Mouse (Mus musculus) embryonic fibroblast, embryonic 13.5 days (primary cell): Measurements from ENCODE around the gene Macrod2. TPM values are rescaled to one million over a fixed set of nuclear protein-coding genes. Genes with fewer than 3 reads are reported as not detected.

Experiments used
- H3K27ac ChIP-seq: 2 replicates; pipeline ENCODE4 v1.5.1; 2012; ENCODE audit warnings: low read length, control low read depth, inconsistent platforms; ENCODE audit not compliant: insufficient read depth
- H3K4me1 ChIP-seq: 2 replicates; pipeline ENCODE4 v1.6.1; 2011; ENCODE audit warnings: low read length; ENCODE audit not compliant: control insufficient read depth, insufficient read depth
- H3K4me3 ChIP-seq: 2 replicates; pipeline ENCODE4 v1.5.1; 2011; ENCODE audit warnings: mild to moderate bottlenecking, control low read depth, low read length; ENCODE audit not compliant: insufficient read depth
- CTCF ChIP-seq: IDR thresholded peaks from 2 replicates; pipeline ENCODE4 v1.5.1; 2011; ENCODE audit warnings: mild to moderate bottlenecking, control low read depth, low read length, moderate library complexity, borderline replicate concordance; ENCODE audit not compliant: insufficient read depth
- POLR2A ChIP-seq: IDR thresholded peaks from 2 replicates; pipeline ENCODE4 v1.6.1; 2011; ENCODE audit warnings: low read depth, mild to moderate bottlenecking, control low read depth, low read length, moderate library complexity
- polyA plus RNA-seq: library from polyadenylated mRNA; stranded (reverse); fragments of >200 nt; gene quantifications from 2 replicates; pipeline ENCODE4 v1.2.4, GENCODE M21; 2011; ENCODE audit warnings: low read depth; ENCODE audit not compliant: missing spikeins, insufficient read length

Macrod2 gene
- polyA plus RNA-seq, 1 experiment: 8.6 TPM

GRCm38 (mm10) chr2:141878473-141878872 is 1483.4 kb downstream of the Macrod2 start:
- Histone ChIP-seq H3K4me3 (no peak overlapping the region), H3K4me1 (no peaks in the 10 kb centered on the region), H3K27ac (no peak overlapping the region)
- no peak for TF ChIP-seq POLR2A
- TF ChIP-seq CTCF: no peak

DNA sequence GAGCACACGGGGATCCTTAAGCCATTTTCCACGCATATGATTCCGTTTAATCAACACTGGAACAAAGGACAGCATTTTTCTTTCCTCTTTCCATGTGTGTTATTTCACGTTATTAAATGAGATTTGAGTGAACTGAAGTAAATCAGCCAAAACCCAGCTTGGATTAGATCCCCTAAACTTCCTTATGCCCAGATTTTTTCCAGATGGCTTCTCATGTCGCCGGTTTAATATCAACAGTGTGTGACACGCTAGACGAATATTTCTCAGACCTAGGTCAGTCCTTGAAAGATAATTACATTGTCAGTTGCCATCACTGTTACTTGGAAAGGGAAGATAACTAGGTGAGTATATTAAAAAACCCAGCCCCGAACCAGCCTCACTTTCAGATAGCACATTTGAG is 1484.6 kb downstream of the Macrod2 start:
- H3K4me3 ChIP-seq: no peak overlapping the region
- TF ChIP-seq CTCF (no peak), POLR2A (no peak)
- H3K4me1 ChIP-seq: no peaks in the 10 kb centered on the region
- H3K27ac ChIP-seq: no peak overlapping the region

DNA sequence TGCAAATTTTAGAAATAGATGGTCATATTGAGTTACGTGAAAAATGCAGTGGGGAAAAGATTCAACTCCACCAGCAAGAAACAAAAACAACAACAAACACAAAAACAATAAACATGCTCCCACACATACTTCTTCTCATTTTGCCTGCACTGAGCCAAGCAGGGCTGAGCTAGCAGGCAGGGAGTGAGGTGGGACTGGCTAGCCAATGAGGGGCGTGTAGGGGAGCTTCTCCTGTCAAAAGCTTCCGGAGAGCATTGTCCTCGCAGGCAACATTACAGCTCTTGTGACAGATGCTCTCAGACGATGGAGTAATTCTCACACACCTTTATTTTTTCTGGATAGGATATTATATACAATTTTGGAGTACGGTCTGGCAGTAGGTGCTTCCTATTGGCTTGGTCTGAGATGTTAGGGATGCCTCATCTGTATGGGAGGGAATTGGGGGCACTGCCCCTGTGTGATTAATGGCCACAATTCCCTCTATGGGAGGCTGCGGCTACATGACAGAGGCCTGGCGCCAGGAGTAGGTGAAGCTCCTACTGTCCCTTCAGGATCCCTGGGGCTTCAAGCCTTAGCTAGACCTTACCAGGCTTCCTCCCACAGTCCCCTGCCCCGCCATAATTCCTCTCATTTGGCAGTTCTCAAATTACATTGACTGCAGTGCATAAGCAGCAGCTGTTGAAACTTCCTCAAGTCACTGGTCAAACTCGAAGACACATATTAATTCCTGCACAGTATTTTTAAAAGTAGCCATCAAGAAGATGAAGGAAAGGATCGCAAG is 1491.8 kb downstream of the Macrod2 start:
- no peak overlapping the region for H3K27ac ChIP-seq
- no peak for TF ChIP-seq POLR2A
- no peak for TF ChIP-seq CTCF
- H3K4me3 ChIP-seq: no peak overlapping the region
- H3K4me1 ChIP-seq: no peaks in the 10 kb centered on the region

DNA sequence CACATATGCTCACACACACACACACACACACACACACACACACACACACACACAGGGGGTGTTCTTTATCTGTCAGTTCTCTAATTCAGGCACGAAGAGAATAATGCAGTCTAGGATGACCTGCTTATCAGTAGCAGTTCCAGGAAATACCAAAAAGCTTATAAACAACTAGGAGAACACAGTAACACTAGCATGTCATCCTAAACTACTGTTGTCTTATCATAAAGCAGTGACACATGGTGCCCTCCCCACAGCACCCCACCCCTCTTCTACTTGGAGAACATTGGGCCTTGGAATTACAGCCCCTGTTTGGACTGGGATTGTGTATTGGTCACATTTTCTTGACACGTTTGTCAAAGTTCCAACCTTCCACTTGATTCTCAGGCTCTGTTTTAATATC is 1494.4 kb downstream of the Macrod2 start:
- Histone ChIP-seq H3K4me1 (no peaks in the 10 kb centered on the region), H3K4me3 (no peak overlapping the region), H3K27ac (no peak overlapping the region)
- TF ChIP-seq POLR2A (no peak), CTCF (no peak)

DNA sequence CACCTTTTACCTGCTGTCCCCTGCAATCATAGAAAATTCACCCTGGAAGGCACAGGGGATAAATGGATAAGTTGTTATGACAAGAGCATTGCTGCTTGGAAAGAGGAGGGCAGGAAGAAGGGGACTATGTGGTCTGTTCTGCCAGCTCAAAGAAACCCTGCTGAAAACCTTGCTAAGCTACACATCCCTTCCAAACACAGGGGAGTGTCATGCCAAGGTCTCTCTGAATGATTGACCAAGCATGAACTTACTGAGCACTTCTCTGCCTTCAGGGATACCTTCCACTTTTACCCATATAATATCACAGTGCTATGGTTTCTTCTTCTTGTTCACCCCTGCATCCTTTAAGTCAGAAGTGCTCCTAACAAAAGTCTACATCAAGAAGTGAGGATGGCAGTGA is 1502.8 kb downstream of the Macrod2 start:
- no peaks in the 10 kb centered on the region for H3K4me1 ChIP-seq
- H3K4me3 ChIP-seq: no peak overlapping the region
- TF ChIP-seq CTCF (no peak), POLR2A (no peak)
- H3K27ac ChIP-seq: no peak overlapping the region

DNA sequence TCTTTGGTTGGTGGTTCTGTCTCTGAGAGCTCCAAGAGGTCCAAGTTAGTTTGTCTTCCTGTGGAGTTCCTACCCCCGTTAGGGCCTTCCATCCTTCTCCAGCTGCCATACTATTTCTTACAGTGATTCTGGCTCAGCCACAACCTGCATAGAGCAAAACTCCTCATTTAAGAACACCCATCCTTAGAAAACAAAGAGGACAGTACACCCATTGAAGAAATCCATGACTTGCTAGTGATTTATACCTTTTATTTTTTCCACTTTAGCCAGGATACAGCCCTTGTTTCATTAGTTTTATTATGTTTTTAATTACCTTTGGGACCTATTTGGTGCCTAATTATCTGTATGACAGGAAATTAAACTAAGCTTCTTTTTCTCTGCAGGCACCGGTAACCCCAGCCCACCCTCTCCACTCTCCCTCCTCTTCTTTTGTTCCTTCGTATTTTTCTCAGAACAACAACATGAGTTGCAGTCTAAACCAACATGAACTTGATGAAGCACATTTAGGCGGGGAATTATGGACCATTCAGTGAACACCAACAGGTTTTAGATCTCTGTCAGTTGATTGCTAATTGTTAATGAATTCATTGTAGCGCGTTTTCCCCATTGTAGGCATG is 1516.8 kb downstream of the Macrod2 start:
- H3K27ac ChIP-seq: no peak overlapping the region
- TF ChIP-seq CTCF (no peak), POLR2A (no peak)
- H3K4me3 ChIP-seq: no peak overlapping the region
- no peaks in the 10 kb centered on the region for H3K4me1 ChIP-seq

- no peaks in the 10 kb centered on the region for H3K4me1 ChIP-seq
- no peak overlapping the region for H3K27ac ChIP-seq
- TF ChIP-seq CTCF: no peak
- H3K4me3 ChIP-seq: no peak overlapping the region
These were observed 1518.4 kb downstream of the Macrod2 start for GRCm38 (mm10) chr2:141913486-141913885.

DNA sequence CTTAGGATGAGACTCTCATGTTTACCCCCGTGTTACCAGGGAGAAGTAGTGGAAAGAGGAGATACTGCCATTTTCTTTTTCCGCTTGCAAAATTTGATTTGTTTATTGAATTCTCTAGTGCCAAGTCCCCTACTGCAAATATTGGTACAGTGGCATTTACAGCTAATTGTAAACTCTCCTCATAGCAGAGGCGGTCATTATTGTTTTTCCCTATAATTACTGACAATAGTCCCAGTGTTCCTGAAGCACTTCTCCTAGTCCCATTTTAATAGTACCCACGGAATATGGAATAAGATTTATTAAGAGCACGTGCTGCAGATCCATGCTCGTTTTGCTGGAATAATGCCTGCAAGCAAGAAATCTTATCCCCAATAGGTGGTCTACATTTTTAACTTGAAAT is 1518.8 kb downstream of the Macrod2 start:
- Histone ChIP-seq H3K4me3 (no peak overlapping the region), H3K4me1 (no peaks in the 10 kb centered on the region), H3K27ac (no peak overlapping the region)
- TF ChIP-seq POLR2A: no peak
- no peak for TF ChIP-seq CTCF

DNA sequence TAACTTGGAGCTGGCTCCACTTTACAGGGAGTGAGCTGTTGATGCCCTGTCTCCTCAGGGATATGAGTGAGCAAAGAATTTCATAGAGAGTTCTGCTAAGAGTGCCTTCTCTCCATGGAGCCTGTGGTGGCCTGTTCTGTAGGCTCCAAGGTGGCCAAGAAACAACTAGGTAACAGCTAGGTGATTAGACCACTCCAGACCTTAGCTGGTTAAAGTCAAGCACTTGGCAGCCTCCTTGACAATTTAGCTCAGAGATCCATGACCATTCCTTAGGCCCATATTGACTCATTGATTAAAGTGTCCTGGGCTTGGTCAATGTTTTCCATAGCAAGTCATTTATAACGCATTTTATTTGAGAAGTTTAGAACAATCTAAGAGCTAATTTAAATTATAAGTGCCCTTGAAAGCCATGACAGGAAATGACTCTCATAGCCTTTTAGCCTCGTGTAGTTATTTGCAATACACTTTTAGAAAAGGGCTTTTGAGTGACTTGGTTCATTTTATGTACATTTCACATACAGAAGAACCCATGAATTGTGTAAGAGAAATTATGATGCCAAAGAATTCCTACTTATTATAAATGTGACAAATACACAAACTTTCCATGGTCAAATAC is 1525.4 kb downstream of the Macrod2 start:
- no peaks in the 10 kb centered on the region for H3K4me1 ChIP-seq
- no peak overlapping the region for H3K27ac ChIP-seq
- no peak overlapping the region for H3K4me3 ChIP-seq
- TF ChIP-seq CTCF (no peak), POLR2A (no peak)

GRCm38 (mm10) chr2:141935130-141935529 is 1540.0 kb downstream of the Macrod2 start:
- TF ChIP-seq POLR2A (no peak), CTCF (no peak)
- H3K4me1 ChIP-seq: no peaks in the 10 kb centered on the region

More at GRCm38 (mm10) chr2:141935130-141935529, 1540.0 kb downstream of the Macrod2 start:
- no peak overlapping the region for H3K4me3 ChIP-seq
- H3K27ac ChIP-seq: no peak overlapping the region
